Mouse (Mus musculus) MEL (cell line): ENCODE data around the gene Sbno2. TPM values are rescaled to one million over a fixed set of nuclear protein-coding genes. Genes with fewer than 3 reads are reported as not detected.

Source experiments
- DNase-seq: peaks from one replicate; pipeline ENCODE4 v3.0.0; 2011; ENCODE audit warnings: low read depth, low spot score
- H3K27ac ChIP-seq: 2 replicates; pipeline ENCODE4 v1.5.1; 2012; ENCODE audit warnings: low read depth, mild to moderate bottlenecking, control low read depth, low read length, moderate library complexity; ENCODE audit not compliant: control insufficient read depth
- H3K27me3 ChIP-seq, 2 experiments: fragments of 150-350 bp in 1 of 2; sonication (generic) in 1 of 2; 2 replicates each; pipeline ENCODE4 v1.6.1; 2012; ENCODE audit warnings: low read length in 2 of 2, mild to moderate bottlenecking in 2 of 2, improper control_type of control experiment in 1 of 2, moderate library complexity in 1 of 2; ENCODE audit not compliant: insufficient read depth in 2 of 2, control insufficient read depth in 1 of 2
- H3K36me3 ChIP-seq, 2 experiments: 2 replicates each; pipeline ENCODE4 v1.6.1; 2012 to 2014; ENCODE audit warnings: low read length in 2 of 2, improper control_type of control experiment in 1 of 2, inconsistent platforms in 1 of 2, mild to moderate bottlenecking in 1 of 2; ENCODE audit not compliant: insufficient read depth in 2 of 2, control insufficient read depth in 1 of 2
- H3K4me1 ChIP-seq, 2 experiments: fragments of 150-350 bp in 1 of 2; sonication (generic) in 1 of 2; 2 replicates each; pipeline ENCODE4 v1.6.1; 2012; ENCODE audit warnings: low read length in 2 of 2, improper control_type of control experiment in 1 of 2, mild to moderate bottlenecking in 1 of 2; ENCODE audit not compliant: insufficient read depth in 2 of 2, control insufficient read depth in 1 of 2
- H3K4me3 ChIP-seq, 2 experiments: fragments of 150-350 bp in 1 of 2; sonication (generic) in 1 of 2; 2 replicates each; pipeline ENCODE4 v1.5.1; 2012; ENCODE audit warnings: low read depth in 2 of 2, low read length in 2 of 2, mild to moderate bottlenecking in 2 of 2, moderate library complexity in 2 of 2, control low read depth in 1 of 2, improper control_type of control experiment in 1 of 2; ENCODE audit not compliant: control insufficient read depth in 1 of 2, insufficient read depth in 1 of 2
- H3K79me2 ChIP-seq: 2 replicates; pipeline ENCODE4 v1.6.1; 2012; ENCODE audit warnings: mild to moderate bottlenecking, low read length, moderate library complexity; ENCODE audit not compliant: control insufficient read depth, poor library complexity, insufficient read depth
- H3K9ac ChIP-seq: 2 replicates; pipeline ENCODE4 v1.6.1; 2012; ENCODE audit warnings: low read depth, mild to moderate bottlenecking, control low read depth, low read length, moderate library complexity; ENCODE audit not compliant: control insufficient read depth, poor library complexity, severe bottlenecking
- H3K9me3 ChIP-seq: fragments of 150-350 bp; sonication (generic); replicated peaks from 2 replicates; pipeline ENCODE4 v1.6.1; 2012; ENCODE audit warnings: mild to moderate bottlenecking, low read length, improper control_type of control experiment, moderate library complexity; ENCODE audit not compliant: insufficient read depth
- CHD1 ChIP-seq: IDR thresholded peaks from 2 replicates; pipeline ENCODE4 v1.6.1; 2012; ENCODE audit warnings: low read depth, mild to moderate bottlenecking, inconsistent platforms, low read length, improper control_type of control experiment
- CHD2 ChIP-seq: IDR thresholded peaks from 2 replicates; pipeline ENCODE4 v1.6.1; 2011; ENCODE audit warnings: low read length, improper control_type of control experiment
- ELF1 ChIP-seq: IDR thresholded peaks from 2 replicates; pipeline ENCODE4 v1.6.1; 2014; ENCODE audit warnings: low read depth, mild to moderate bottlenecking, inconsistent platforms, low read length, improper control_type of control experiment, moderate library complexity
- EP300 ChIP-seq, 2 experiments: IDR thresholded peaks; 2 replicates each; pipeline ENCODE4 v1.6.1; 2011; ENCODE audit warnings: improper control_type of control experiment in 2 of 2, low read length in 2 of 2, low read depth in 1 of 2, mild to moderate bottlenecking in 1 of 2
- GABPA ChIP-seq: IDR thresholded peaks from 2 replicates; pipeline ENCODE4 v1.6.1; 2012; ENCODE audit warnings: low read depth, mild to moderate bottlenecking, inconsistent platforms, low read length, improper control_type of control experiment, moderate library complexity
- GATA1 ChIP-seq: IDR thresholded peaks from 2 replicates; pipeline ENCODE4 v1.6.1; 2011; ENCODE audit warnings: low read depth, low read length, improper control_type of control experiment
- JUND ChIP-seq: IDR thresholded peaks from 2 replicates; pipeline ENCODE4 v1.6.1; 2011; ENCODE audit warnings: low read depth, mild to moderate bottlenecking, improper control_type of control experiment, low read length
- MAFK ChIP-seq: IDR thresholded peaks from 2 replicates; pipeline ENCODE4 v1.6.1; 2011; ENCODE audit warnings: low read depth, mild to moderate bottlenecking, low read length, improper control_type of control experiment, borderline replicate concordance
- MAZ ChIP-seq: IDR thresholded peaks from 2 replicates; pipeline ENCODE4 v1.6.1; 2012; ENCODE audit warnings: low read depth, mild to moderate bottlenecking, inconsistent platforms, low read length, improper control_type of control experiment
- MXI1 ChIP-seq: IDR thresholded peaks from 2 replicates; pipeline ENCODE4 v1.6.1; 2011; ENCODE audit warnings: mild to moderate bottlenecking, low read depth, low read length, improper control_type of control experiment
- MYC ChIP-seq: IDR thresholded peaks from 2 replicates; pipeline ENCODE4 v1.6.1; 2011; ENCODE audit warnings: low read depth, mild to moderate bottlenecking, low read length, improper control_type of control experiment, moderate library complexity
- NELFE ChIP-seq: IDR thresholded peaks from 2 replicates; pipeline ENCODE4 v1.6.1; 2011; ENCODE audit warnings: low read depth, low read length, improper control_type of control experiment
- POLR2A ChIP-seq, 2 experiments: IDR thresholded peaks; 2 replicates each; pipeline ENCODE4 v1.6.1; 2011 to 2012; ENCODE audit warnings: low read length in 2 of 2, mild to moderate bottlenecking in 2 of 2, control low read depth in 1 of 2, improper control_type of control experiment in 1 of 2, low read depth in 1 of 2, moderate library complexity in 1 of 2; ENCODE audit not compliant: control insufficient read depth in 1 of 2, insufficient read depth in 1 of 2, poor library complexity in 1 of 2
- POLR2AphosphoS5 ChIP-seq: IDR thresholded peaks from 2 replicates; pipeline ENCODE4 v1.6.1; 2012; ENCODE audit warnings: low read depth, borderline replicate concordance, mild to moderate bottlenecking, inconsistent platforms, low read length, moderate library complexity, mixed read lengths
- RAD21 ChIP-seq: IDR thresholded peaks from 2 replicates; pipeline ENCODE4 v1.6.1; 2011; ENCODE audit warnings: mild to moderate bottlenecking, low read depth, low read length, improper control_type of control experiment
- RCOR1 ChIP-seq: IDR thresholded peaks from 2 replicates; pipeline ENCODE4 v1.6.1; 2012; ENCODE audit warnings: low read depth, mild to moderate bottlenecking, inconsistent platforms, low read length, improper control_type of control experiment
- SIN3A ChIP-seq: IDR thresholded peaks from 2 replicates; pipeline ENCODE4 v1.6.1; 2012; ENCODE audit warnings: low read length, improper control_type of control experiment, inconsistent platforms
- TCF12 ChIP-seq: IDR thresholded peaks from 2 replicates; pipeline ENCODE4 v1.6.1; 2014; ENCODE audit warnings: low read depth, mild to moderate bottlenecking, inconsistent platforms, low read length, improper control_type of control experiment, moderate library complexity
- USF2 ChIP-seq, 2 experiments: IDR thresholded peaks; 2 replicates each; pipeline ENCODE4 v1.6.1; 2011 to 2012; ENCODE audit warnings: improper control_type of control experiment in 2 of 2, low read length in 2 of 2, borderline replicate concordance in 1 of 2, inconsistent platforms in 1 of 2, low read depth in 1 of 2, mild to moderate bottlenecking in 1 of 2; ENCODE audit not compliant: insufficient read depth in 1 of 2
- ZKSCAN1 ChIP-seq: IDR thresholded peaks from 2 replicates; pipeline ENCODE4 v1.6.1; 2012; ENCODE audit warnings: low read depth, mild to moderate bottlenecking, inconsistent platforms, low read length, improper control_type of control experiment, moderate library complexity
- ZNF384 ChIP-seq: IDR thresholded peaks from 2 replicates; pipeline ENCODE4 v1.6.1; 2012; ENCODE audit warnings: low read depth, mild to moderate bottlenecking, inconsistent platforms, low read length, improper control_type of control experiment
- polyA plus RNA-seq, 2 experiments: library from polyadenylated mRNA; stranded (reverse) in 1 of 2; unstranded in 1 of 2; fragments of >175 nt in 1 of 2; fragments of >200 nt in 1 of 2; gene quantifications; 2 replicates each; pipeline versions ENCODE4 v1.2.1 to v1.2.4; 2012; ENCODE audit warnings: low replicate concordance in 2 of 2, low read depth in 1 of 2; ENCODE audit not compliant: insufficient read length in 2 of 2, insufficient read depth in 1 of 2, missing spikeins in 1 of 2
- total RNA-seq: library from RNA; depleted of rRNA; stranded (reverse); fragments of 300-350 nt; gene quantifications from 2 replicates; pipeline ENCODE4 v1.2.3, GENCODE M21; 2012

Sbno2 gene
- total and polyA plus RNA-seq, 3 experiments, result 15.8 to 29.0 TPM; not detected in 1

DNA sequence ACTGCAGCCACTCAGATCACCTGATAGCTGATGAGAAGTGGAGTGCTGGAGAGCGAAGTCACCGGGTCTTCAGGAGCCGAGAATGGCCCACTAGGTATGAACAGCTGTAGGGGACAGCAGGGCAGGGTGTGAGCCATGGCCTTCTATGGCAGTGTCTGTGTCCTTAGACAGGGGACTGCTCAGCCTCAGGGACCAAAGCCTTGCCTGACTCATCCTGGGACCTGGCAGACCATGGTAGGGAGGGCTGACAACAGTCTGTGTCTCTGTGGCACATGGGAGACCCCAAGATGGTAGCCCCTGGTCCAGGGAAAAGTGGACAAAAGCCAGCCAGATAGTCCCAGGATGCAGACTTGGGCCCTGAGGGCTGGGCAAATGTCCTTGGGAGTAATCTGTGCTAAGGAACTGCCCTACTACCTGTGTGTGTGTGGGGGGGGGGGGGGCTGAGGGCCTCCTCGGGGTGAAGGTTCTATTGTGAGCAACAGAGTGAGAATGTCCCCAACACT, 35.4 kb downstream of the Sbno2 start:
- Histone ChIP-seq H3K9ac (no peak overlapping the region), H3K36me3 (peaks cover 0 to 16% of the 10 kb centered on the region in 2 experiments; a peak in 3 of 4 replicates), H3K27ac (no peak overlapping the region)

DNA sequence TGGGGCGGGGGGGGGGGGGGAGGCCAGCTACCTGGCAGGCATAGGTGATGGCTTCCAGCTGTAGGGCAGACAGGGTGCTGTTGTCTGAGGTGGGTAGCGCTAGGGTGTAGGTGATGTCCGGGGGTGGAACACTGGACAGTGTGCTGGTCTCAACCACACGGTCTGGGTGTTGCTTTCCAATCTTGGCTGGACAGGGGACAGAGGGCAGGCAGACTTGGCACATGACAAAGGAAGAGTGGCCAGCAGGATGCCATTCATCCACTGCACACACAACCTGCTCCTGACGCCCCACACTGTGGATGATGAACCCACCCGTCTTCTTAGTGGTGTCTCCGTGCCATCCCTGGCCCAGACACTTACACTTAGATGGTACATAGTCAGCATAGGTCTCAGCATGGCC, 36.1 kb downstream of the Sbno2 start:
- TF ChIP-seq SIN3A, result no peak
- no peak for TF ChIP-seq GABPA
- no peak for TF ChIP-seq USF2 (IDR thresholded peaks at IDR 0.05; ENCODE audit: borderline replicate concordance in 1 of 2, insufficient read depth in 1 of 2, low read depth in 1 of 2, low read length in 2 of 2)
- no peak for TF ChIP-seq TCF12
- TF ChIP-seq MXI1, result no peak
- Histone ChIP-seq H3K27ac (no peak overlapping the region), H3K9me3 (no peaks in the 10 kb centered on the region), H3K4me3 (no peak overlapping the region), H3K79me2 (no peaks in the 10 kb centered on the region), H3K9ac (no peak overlapping the region), H3K4me1 (peaks cover 0 to 16% of the 10 kb centered on the region in 2 experiments; a peak in 2 of 4 replicates), H3K27me3 (no peaks in the 10 kb centered on the region), H3K36me3 (peaks cover 0 to 13% of the 10 kb centered on the region in 2 experiments; a peak in 3 of 4 replicates)
- no peak for DNase-seq

More for the DNA sequence above, 35.4 kb downstream of the Sbno2 start:
- Histone ChIP-seq H3K4me1 (peaks cover 0 to 22% of the 10 kb centered on the region in 2 experiments; a peak in 2 of 4 replicates), H3K9me3 (no peaks in the 10 kb centered on the region), H3K79me2 (no peaks in the 10 kb centered on the region; the same call in 1 of the 2 replicates), H3K27me3 (no peaks in the 10 kb centered on the region), H3K4me3 (no peak overlapping the region)
- DNase-seq, result no peak
- TF ChIP-seq RCOR1 (no peak), POLR2A (IDR thresholded peaks at IDR 0.05; ENCODE audit: control insufficient read depth in 1 of 2, insufficient read depth in 1 of 2, low read depth in 1 of 2, low read length in 2 of 2, poor library complexity in 1 of 2) (no peak), ELF1 (no peak), GABPA (no peak), MAFK (no peak), EP300 (IDR thresholded peaks at IDR 0.05; ENCODE audit: low read depth in 1 of 2, low read length in 2 of 2) (no peak), GATA1 (no peak), JUND (no peak), MAZ (no peak), TCF12 (no peak), SIN3A (no peak), ZKSCAN1 (no peak), CHD2 (no peak), NELFE (no peak), MYC (no peak), CHD1 (no peak), POLR2AphosphoS5 (no peak), RAD21 (no peak), ZNF384 (no peak)
